Mouse (Mus musculus): ENCODE results near the gene Cd7.

- no peak for TF ChIP-seq CTCF (IDR thresholded peaks at IDR 0.05; ENCODE audit: borderline replicate concordance, extremely low read depth, insufficient read depth, insufficient read length)
- TF ChIP-seq POLR2A (IDR thresholded peaks at IDR 0.05; ENCODE audit: borderline replicate concordance, extremely low read depth, insufficient read depth, insufficient read length, poor library complexity, severe bottlenecking) = no peak
These were observed 33.0 kb downstream of the Cd7 start for GRCm38 (mm10) chr11:121006184-121006583.
